Mouse (Mus musculus) liver, embryonic 14.5 days (tissue): ENCODE data around the gene Ccm2.

Experiments
- CTCF ChIP-seq: IDR thresholded peaks from 2 replicates; pipeline ENCODE4 v1.5.1; 2016; ENCODE audit warnings: antibody characterized with exemption, low read depth, control low read depth
- EP300 ChIP-seq: IDR thresholded peaks from 2 replicates; pipeline ENCODE4 v1.6.1; 2016; ENCODE audit warnings: antibody characterized with exemption, low read depth

- TF ChIP-seq CTCF (no peak), EP300 (no peak)
Measured at GRCm38 (mm10) chr11:6504689-6505088, 42.0 kb upstream of the Ccm2 start.
